Mouse (Mus musculus): ENCODE results near the gene Cib2. TPM values are rescaled to one million over a fixed set of nuclear protein-coding genes. Genes with fewer than 3 reads are reported as not detected.

The Cib2 gene
- polyA plus RNA-seq, 1 experiment from 2014 or later = 15.3 TPM

DNA sequence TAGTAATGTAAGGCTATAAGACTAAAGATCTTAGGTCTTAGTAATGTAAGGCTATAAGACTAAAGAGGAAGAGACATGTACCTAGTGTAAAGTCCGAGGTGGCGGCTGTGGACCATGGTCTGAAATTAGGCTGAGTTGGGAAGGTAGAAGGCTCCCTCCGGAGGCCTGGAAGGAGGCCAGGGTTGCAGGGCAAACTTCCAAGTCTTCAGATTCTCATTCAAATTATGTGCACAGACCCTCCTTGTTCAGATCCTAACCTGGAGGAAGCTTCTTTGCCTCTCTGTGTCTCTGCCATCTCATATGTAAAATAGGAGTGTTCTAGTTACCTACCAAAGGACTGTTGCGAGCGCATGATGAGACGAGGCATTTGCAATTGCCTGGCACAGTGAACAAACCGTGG is 23.8 kb downstream of the Cib2 start:
- no peak overlapping the region for H3K4me3 ChIP-seq (ENCODE audit: low read depth, low read length)
- H3K27me3 ChIP-seq (ENCODE audit: insufficient read depth, low read length) = no peaks in the 10 kb centered on the region
- H3K27ac ChIP-seq (ENCODE audit: low read depth) = no peak overlapping the region
- no peak overlapping the region for H3K9ac ChIP-seq
- no peak for TF ChIP-seq CTCF (IDR thresholded peaks at IDR 0.05; ENCODE audit: low read depth)
- DNase-seq = peak; percentile 47
- ATAC-seq (ENCODE audit: insufficient read depth) = no peak
- no peaks in the 10 kb centered on the region for H3K9me3 ChIP-seq (ENCODE audit: low read depth, low read length)
- no peak overlapping the region for H3K4me2 ChIP-seq
- H3K36me3 ChIP-seq (ENCODE audit: insufficient read depth) = no peaks in the 10 kb centered on the region
- 0 out of 2 replicates have a peak, but pooled peaks cover 6% of the 10 kb centered on the region for H3K4me1 ChIP-seq (ENCODE audit: insufficient read depth)
- WGBS = 79% methylated on average over 7 of the region's 7 CpGs

DNA sequence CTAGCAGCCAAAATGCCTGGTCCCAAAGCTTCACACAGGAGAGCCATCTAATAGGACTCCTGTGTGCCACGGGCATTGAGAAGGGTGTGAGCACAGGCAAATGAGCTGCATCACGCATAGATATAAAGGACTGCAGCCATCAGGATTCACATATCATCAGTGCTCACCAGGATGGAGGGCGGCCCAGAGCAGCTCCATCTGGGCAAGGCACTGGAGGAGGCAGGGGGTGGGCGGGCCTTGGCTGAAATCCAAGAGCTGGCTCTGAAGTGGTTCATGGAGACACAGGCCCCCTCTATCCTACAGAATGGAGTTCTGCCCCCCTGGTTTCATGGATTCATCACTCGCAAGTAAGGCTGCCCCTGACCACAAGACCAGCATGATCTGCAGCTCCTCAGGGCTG is 26.0 kb downstream of the Cib2 start:
- Histone ChIP-seq H3K36me3 (ENCODE audit: insufficient read depth) (no peaks in the 10 kb centered on the region), H3K27ac (ENCODE audit: low read depth) (no peak overlapping the region), H3K9ac (no peak overlapping the region), H3K4me1 (ENCODE audit: insufficient read depth) (0 out of 2 replicates have a peak, but pooled peaks cover 6% of the 10 kb centered on the region), H3K4me2 (no peak overlapping the region), H3K27me3 (ENCODE audit: insufficient read depth, low read length) (no peaks in the 10 kb centered on the region), H3K4me3 (ENCODE audit: low read depth, low read length) (no peak overlapping the region), H3K9me3 (ENCODE audit: low read depth, low read length) (no peaks in the 10 kb centered on the region)
- peak; percentile 70 for ATAC-seq (ENCODE audit: insufficient read depth)
- TF ChIP-seq CTCF (IDR thresholded peaks at IDR 0.05; ENCODE audit: low read depth) = no peak
- DNase-seq = peak; percentile 74
- WGBS = 45% methylated on average over 5 of the region's 5 CpGs

DNA sequence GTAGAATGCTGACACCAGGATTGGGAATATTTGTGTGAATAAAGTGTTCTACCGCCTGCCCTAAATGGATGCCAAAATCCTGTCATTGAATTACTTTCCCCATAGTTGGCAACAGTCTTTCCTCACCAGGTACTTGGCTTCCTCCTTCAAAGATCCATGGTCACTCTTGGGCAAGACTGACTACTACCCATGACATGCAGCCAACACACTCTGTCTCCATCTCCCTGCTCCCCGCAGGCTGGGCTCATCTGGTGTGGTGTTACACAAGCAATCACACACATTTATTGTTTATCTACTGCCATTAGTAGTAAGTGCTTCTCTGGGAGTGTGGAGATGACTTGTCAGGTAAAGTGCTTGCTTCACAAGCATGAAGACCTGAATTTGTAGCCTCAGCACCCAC is 27.1 kb downstream of the Cib2 start:
- Histone ChIP-seq H3K27ac (ENCODE audit: low read depth) (no peak overlapping the region), H3K4me2 (no peak overlapping the region), H3K36me3 (ENCODE audit: insufficient read depth) (no peaks in the 10 kb centered on the region), H3K4me3 (ENCODE audit: low read depth, low read length) (no peak overlapping the region), H3K9ac (no peak overlapping the region), H3K27me3 (ENCODE audit: insufficient read depth, low read length) (no peaks in the 10 kb centered on the region), H3K9me3 (ENCODE audit: low read depth, low read length) (no peaks in the 10 kb centered on the region), H3K4me1 (ENCODE audit: insufficient read depth) (0 out of 2 replicates have a peak, but pooled peaks cover 6% of the 10 kb centered on the region)
- 77% methylated on average over 2 of the region's 2 CpGs for WGBS
- TF ChIP-seq CTCF (IDR thresholded peaks at IDR 0.05; ENCODE audit: low read depth) = no peak
- no peak for DNase-seq
- no peak for ATAC-seq (ENCODE audit: insufficient read depth)

DNA sequence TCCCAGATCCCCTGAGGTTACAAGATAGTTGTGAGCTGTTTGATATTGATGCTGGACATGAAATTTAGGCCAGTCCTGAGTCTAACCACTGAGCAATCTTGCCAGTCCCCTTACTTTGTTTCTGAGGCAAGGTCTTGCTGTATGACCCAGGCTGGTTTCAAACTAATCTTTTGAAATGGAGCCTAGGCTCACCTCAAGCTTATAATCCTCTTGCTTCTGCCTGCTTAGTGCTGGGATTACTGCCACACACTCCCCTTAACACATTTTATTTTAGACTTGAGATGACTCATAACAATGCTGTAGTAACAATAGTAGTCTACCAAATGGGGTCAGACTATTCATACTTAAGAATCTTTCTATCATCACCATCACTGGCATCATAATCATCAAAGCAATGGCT is 28.6 kb downstream of the Cib2 start:
- ATAC-seq (ENCODE audit: insufficient read depth) (no peak), DNase-seq (no peak)
- Histone ChIP-seq H3K4me3 (ENCODE audit: low read depth, low read length) (no peak overlapping the region), H3K36me3 (ENCODE audit: insufficient read depth) (no peaks in the 10 kb centered on the region), H3K4me1 (ENCODE audit: insufficient read depth) (0 out of 2 replicates have a peak, but pooled peaks cover 6% of the 10 kb centered on the region), H3K9ac (no peak overlapping the region), H3K27me3 (ENCODE audit: insufficient read depth, low read length) (no peaks in the 10 kb centered on the region), H3K9me3 (ENCODE audit: low read depth, low read length) (no peaks in the 10 kb centered on the region), H3K4me2 (no peak overlapping the region), H3K27ac (ENCODE audit: low read depth) (no peak overlapping the region)
- TF ChIP-seq CTCF (IDR thresholded peaks at IDR 0.05; ENCODE audit: low read depth) = no peak

DNA sequence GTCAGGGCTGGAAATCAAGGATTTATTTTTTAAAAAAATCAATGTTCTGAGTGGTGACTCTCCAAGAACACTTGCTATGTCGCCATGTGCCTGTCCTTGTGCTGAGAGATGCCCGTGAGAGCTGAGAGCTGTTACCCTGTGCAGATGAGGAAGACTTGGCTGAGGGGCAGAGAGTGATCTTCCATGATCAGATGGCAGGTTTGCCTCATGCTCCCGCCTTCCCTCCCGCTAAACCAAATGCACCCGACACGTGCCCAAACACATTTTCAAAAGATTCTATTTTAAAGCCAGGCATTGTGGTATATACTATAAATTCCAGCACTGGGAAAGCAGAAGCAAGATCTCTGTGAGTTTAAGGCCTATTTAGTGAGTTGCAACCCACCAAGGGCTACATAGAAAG is 29.2 kb downstream of the Cib2 start:
- H3K4me1 ChIP-seq (ENCODE audit: insufficient read depth) = 0 out of 2 replicates have a peak, but pooled peaks cover 6% of the 10 kb centered on the region
- H3K27me3 ChIP-seq (ENCODE audit: insufficient read depth, low read length) = no peaks in the 10 kb centered on the region
- ATAC-seq (ENCODE audit: insufficient read depth) (no peak), DNase-seq (no peak)
- no peaks in the 10 kb centered on the region for H3K36me3 ChIP-seq (ENCODE audit: insufficient read depth)
- H3K4me3 ChIP-seq (ENCODE audit: low read depth, low read length) = no peak overlapping the region
- H3K4me2 ChIP-seq = no peak overlapping the region
- H3K9ac ChIP-seq = no peak overlapping the region
- H3K27ac ChIP-seq (ENCODE audit: low read depth) = no peak overlapping the region
- H3K9me3 ChIP-seq (ENCODE audit: low read depth, low read length) = no peaks in the 10 kb centered on the region
- TF ChIP-seq CTCF (IDR thresholded peaks at IDR 0.05; ENCODE audit: low read depth) = no peak
- 81% methylated on average over 6 of the region's 6 CpGs for WGBS

DNA sequence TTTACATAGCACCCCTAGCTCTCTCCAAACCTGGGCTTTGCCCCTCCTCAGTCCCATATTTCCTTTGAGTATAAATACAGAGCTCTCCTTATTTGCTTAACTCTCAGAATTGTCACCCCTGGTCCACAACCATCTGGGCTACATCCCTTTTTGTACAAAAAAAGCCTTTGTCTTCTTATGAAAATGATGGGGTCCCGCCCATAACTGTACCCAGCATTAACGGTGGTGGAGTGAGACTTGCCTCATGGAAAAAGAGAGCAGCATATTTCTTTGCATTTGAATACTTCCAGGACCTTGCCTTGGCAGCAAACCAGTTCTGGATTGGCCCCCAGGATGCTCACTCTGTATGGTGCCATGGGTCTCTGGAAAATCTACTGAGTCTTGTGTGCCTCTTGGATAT is 30.1 kb downstream of the Cib2 start:
- 82% methylated on average over 2 of the region's 2 CpGs for WGBS
- H3K27ac ChIP-seq (ENCODE audit: low read depth) = no peak overlapping the region
- H3K4me2 ChIP-seq = no peak overlapping the region
- no peaks in the 10 kb centered on the region for H3K9me3 ChIP-seq (ENCODE audit: low read depth, low read length)
- ATAC-seq (ENCODE audit: insufficient read depth) (no peak), DNase-seq (no peak)
- 0 out of 2 replicates have a peak, but pooled peaks cover 6% of the 10 kb centered on the region for H3K4me1 ChIP-seq (ENCODE audit: insufficient read depth)
- H3K36me3 ChIP-seq (ENCODE audit: insufficient read depth) = no peaks in the 10 kb centered on the region
- no peaks in the 10 kb centered on the region for H3K27me3 ChIP-seq (ENCODE audit: insufficient read depth, low read length)
- TF ChIP-seq CTCF (IDR thresholded peaks at IDR 0.05; ENCODE audit: low read depth) = no peak
- no peak overlapping the region for H3K4me3 ChIP-seq (ENCODE audit: low read depth, low read length)
- H3K9ac ChIP-seq = no peak overlapping the region

DNA sequence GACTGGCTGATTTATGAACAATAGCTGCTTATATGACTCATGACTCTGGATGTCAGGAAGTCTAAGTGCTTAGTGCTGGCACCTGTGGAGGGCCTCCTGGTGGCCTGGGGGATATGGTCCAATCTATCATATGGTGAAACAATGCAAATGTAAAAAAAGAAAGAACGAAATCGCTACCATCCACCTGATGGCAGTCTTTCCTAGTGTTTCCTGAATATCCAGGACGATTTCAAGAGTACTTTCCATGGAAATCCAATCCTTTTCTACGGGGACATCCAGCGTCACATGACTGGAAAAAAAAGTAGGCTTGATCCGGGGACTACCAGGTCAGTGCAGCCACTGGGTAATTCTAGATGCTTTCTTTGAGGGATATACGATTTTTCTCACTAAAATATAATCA is 32.3 kb downstream of the Cib2 start:
- Histone ChIP-seq H3K4me3 (ENCODE audit: low read depth, low read length) (no peak overlapping the region), H3K27ac (ENCODE audit: low read depth) (no peak overlapping the region), H3K4me2 (no peak overlapping the region), H3K36me3 (ENCODE audit: insufficient read depth) (no peaks in the 10 kb centered on the region), H3K9me3 (ENCODE audit: low read depth, low read length) (no peaks in the 10 kb centered on the region), H3K9ac (no peak overlapping the region), H3K27me3 (ENCODE audit: insufficient read depth, low read length) (no peaks in the 10 kb centered on the region), H3K4me1 (ENCODE audit: insufficient read depth) (no peaks in the 10 kb centered on the region)
- no peak for ATAC-seq (ENCODE audit: insufficient read depth)
- 68% methylated on average over 7 of the region's 7 CpGs for WGBS
- TF ChIP-seq CTCF (IDR thresholded peaks at IDR 0.05; ENCODE audit: low read depth) = no peak
- DNase-seq = no peak

DNA sequence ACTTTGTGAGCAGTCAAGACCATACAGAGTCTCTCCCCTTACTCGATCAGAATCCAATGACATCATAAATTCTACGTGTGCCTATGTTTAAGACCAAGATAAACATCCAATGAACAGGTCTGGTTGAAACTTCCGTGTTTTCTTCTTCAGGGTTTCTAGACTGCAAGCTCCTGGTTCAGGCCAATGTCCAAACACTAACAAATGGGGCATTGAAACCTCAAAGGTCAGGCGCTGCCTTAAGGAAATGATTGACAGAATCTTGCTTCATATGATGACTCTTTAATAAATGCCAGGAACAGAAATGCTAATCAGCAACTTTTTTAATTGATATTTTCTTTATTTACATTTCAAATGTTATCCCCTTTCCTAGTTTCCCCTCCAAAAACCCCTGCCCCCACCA is 39.7 kb downstream of the Cib2 start:
- Histone ChIP-seq H3K4me2 (no peak overlapping the region), H3K36me3 (ENCODE audit: insufficient read depth) (no peaks in the 10 kb centered on the region), H3K4me3 (ENCODE audit: low read depth, low read length) (no peak overlapping the region), H3K9me3 (ENCODE audit: low read depth, low read length) (no peaks in the 10 kb centered on the region), H3K9ac (no peak overlapping the region), H3K27ac (ENCODE audit: low read depth) (no peak overlapping the region), H3K4me1 (ENCODE audit: insufficient read depth) (no peaks in the 10 kb centered on the region), H3K27me3 (ENCODE audit: insufficient read depth, low read length) (no peaks in the 10 kb centered on the region)
- ATAC-seq (ENCODE audit: insufficient read depth) = no peak
- WGBS = 68% methylated on average over 4 of the region's 4 CpGs
- no peak for DNase-seq
- no peak for TF ChIP-seq CTCF (IDR thresholded peaks at IDR 0.05; ENCODE audit: low read depth)

Data from lung, embryonic 14.5 days (tissue).